Mouse (Mus musculus) ES-Bruce4 (cell line): ENCODE measurements at regions not wholly inside any gene's neighbourhood (a gene's known extent, or its start where the extent isn't known, plus 50 kb on each side); places are given as distances from the start of the nearest gene placed in this dataset.

Source experiments
- CTCF ChIP-seq: IDR thresholded peaks from one replicate; pipeline ENCODE4 v1.8.1; 2011; ENCODE audit warnings: low read depth, low read length
- EP300 ChIP-seq: IDR thresholded peaks from 2 replicates; pipeline ENCODE4 v1.6.1; 2011; ENCODE audit warnings: low read depth, low read length; ENCODE audit not compliant: insufficient read depth
- POLR2A ChIP-seq: IDR thresholded peaks from one replicate; pipeline ENCODE4 v1.8.1; 2011; ENCODE audit warnings: low read length; ENCODE audit not compliant: insufficient read depth

DNA sequence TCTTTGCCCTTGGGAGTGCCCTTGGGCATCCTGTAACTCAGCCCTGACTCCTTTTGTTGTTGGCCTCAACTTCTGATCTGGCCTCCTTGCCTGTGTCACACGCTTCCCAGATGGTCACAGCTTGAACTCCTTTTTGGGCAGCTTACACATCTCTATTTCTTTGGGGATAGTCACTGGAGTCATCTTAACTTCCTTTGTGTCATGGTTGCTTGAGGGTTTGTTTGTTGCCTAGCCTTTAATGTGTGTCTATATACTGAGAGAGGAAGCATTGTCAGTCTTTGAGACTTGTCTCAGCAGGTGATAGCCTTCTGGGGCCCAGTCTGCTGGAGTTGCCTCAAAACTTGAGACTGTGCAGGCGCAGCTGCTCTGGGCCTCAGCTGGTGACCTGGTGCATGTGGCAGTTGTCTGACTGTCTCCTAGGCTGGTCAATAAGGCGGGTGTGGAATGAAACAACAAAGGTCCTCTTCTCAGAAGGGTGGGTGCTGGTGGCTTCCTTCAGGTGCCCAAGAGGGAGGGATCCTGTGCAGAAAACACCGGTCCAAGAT lies 157.5 kb downstream of the Tpra1 start:
- no peak for TF ChIP-seq CTCF
- TF ChIP-seq POLR2A, result no peak
- TF ChIP-seq EP300, result peak; percentile 66; the same call in 1 of the 2 replicates
